Mouse (Mus musculus) stomach, embryonic 16.5 days (tissue): ENCODE measurements at regions not wholly inside any gene's neighbourhood (a gene's known extent, or its start where the extent isn't known, plus 50 kb on each side); places are given as distances from the start of the nearest gene placed in this dataset.

Source experiments
- ATAC-seq: fragments of 200-750 bp; cut with Nextera tagmentation; 2 replicates; pipeline ENCODE4 v1.8.0; 2017; ENCODE audit warnings: moderate number of reproducible peaks, moderate TSS enrichment; ENCODE audit not compliant: insufficient read depth, low FRiP score
- H3K27ac ChIP-seq: fragments of 300-500 bp; sonication (generic); 2 replicates; pipeline ENCODE4 v1.5.1; 2014; ENCODE audit warnings: low read length
- H3K27me3 ChIP-seq: fragments of 300-500 bp; sonication (generic); 2 replicates; pipeline ENCODE4 v1.6.1; 2014; ENCODE audit warnings: low read length, control low read depth, mixed read lengths; ENCODE audit not compliant: control insufficient read depth, insufficient read depth
- H3K36me3 ChIP-seq: fragments of 300-500 bp; sonication (generic); 2 replicates; pipeline ENCODE4 v1.6.1; 2014; ENCODE audit warnings: low read length; ENCODE audit not compliant: control insufficient read depth, insufficient read depth
- H3K4me1 ChIP-seq: fragments of 300-500 bp; sonication (generic); 2 replicates; pipeline ENCODE4 v1.6.1; 2014; ENCODE audit warnings: low read length, control low read depth, mixed read lengths; ENCODE audit not compliant: control insufficient read depth, insufficient read depth
- H3K4me2 ChIP-seq: fragments of 300-500 bp; sonication (generic); 2 replicates; pipeline ENCODE4 v1.6.1; 2014; ENCODE audit warnings: low read depth, low read length, mixed read lengths
- H3K4me3 ChIP-seq: fragments of 300-500 bp; sonication (generic); replicated peaks from 2 replicates; pipeline ENCODE4 v1.5.1; 2014; ENCODE audit warnings: mild to moderate bottlenecking, low read length
- H3K9ac ChIP-seq: fragments of 300-500 bp; sonication (generic); 2 replicates; pipeline ENCODE4 v1.6.1; 2014; ENCODE audit warnings: low read length
- H3K9me3 ChIP-seq: fragments of 300-500 bp; sonication (generic); replicated peaks from 2 replicates; pipeline ENCODE4 v1.6.1; 2016; ENCODE audit warnings: low read length, control low read depth; ENCODE audit not compliant: control insufficient read depth
- WGBS: fragments of 180-500 bp; shearing (Covaris S2); extraction: QIAGEN DNeasy Blood & Tissue Kit; methylation state at CpG from one replicate; pipeline ENCODE4 v1.1.7; 2014; 5-methylcytosine and 5-hydroxymethylcytosine counted together

DNA sequence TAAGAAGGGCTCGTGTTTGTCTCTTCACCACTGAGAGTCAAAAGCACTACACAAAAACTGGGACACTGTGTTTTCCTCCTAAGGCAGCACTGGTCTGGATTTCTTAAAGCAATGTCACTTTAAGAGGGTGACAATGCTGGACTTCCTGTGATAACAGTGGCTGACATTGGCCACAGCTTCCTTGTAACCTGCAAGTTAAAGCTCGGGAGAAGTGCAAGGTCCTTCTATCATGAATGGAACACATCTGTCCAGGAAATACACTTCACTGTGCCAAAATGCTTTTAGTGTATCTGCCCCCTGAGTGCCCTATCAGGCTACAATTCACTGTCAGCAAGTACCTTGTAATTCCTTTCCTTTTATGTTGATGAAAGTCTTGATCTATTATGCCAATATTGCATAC, 448.0 kb upstream of the Mef2c start:
- no peaks in the 10 kb centered on the region for H3K27me3 ChIP-seq
- no peak overlapping the region for H3K4me2 ChIP-seq
- no peak for ATAC-seq
- H3K4me1 ChIP-seq: no peaks in the 10 kb centered on the region
- H3K9ac ChIP-seq: no peak overlapping the region
- H3K36me3 ChIP-seq: no peaks in the 10 kb centered on the region
- H3K4me3 ChIP-seq: no peak overlapping the region
- 46% methylated on average over 2 of the region's 2 CpGs for WGBS
- no peaks in the 10 kb centered on the region for H3K9me3 ChIP-seq
- H3K27ac ChIP-seq: no peak overlapping the region

DNA sequence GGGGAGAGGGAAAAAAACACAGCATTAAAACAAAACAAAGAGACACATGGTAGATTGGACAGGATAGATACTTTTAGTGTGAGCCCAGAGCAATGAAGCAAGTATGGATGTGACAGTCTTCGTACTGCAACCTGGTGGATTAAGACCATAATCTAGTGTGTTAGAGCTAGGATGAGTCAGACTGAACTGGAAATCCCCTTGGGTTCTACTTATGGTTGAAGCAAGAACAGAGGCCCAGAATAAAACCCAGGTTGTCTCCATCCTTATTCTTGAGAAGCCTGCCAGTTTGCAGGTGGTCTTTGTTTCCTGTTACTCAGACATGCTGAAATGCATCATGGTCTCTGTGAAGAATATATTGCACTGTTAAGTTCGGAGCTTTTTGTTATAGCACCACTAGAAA, 447.4 kb upstream of the Mef2c start:
- Histone ChIP-seq H3K4me2 (no peak overlapping the region), H3K9ac (no peak overlapping the region), H3K27ac (no peak overlapping the region), H3K9me3 (no peaks in the 10 kb centered on the region), H3K27me3 (no peaks in the 10 kb centered on the region), H3K36me3 (no peaks in the 10 kb centered on the region), H3K4me1 (no peaks in the 10 kb centered on the region), H3K4me3 (no peak overlapping the region)
- ATAC-seq: no peak
- WGBS: 85% methylated on average over 2 of the region's 2 CpGs

DNA sequence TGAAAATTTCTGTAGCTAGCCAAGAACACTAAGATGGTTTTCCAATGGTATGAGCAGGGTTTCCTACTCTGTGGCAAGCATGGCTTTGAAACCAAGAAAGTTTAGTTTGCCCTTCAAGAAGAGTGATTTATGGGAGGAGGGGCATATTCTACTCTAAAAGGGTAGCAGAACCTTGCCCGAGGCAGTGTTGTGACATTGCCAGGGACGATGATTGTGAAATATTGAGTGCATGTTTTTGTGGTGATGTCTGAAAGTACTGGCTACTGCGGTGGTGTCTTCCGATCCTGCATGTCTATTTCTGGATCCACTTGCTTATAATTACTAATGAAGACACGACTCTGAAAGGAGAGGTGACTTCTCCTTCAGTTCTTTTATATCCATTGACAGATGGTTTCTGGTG, 439.1 kb upstream of the Mef2c start:
- H3K4me2 ChIP-seq: no peak overlapping the region
- no peak overlapping the region for H3K4me3 ChIP-seq
- no peak overlapping the region for H3K9ac ChIP-seq
- H3K4me1 ChIP-seq: no peaks in the 10 kb centered on the region
- H3K27me3 ChIP-seq: no peaks in the 10 kb centered on the region
- H3K27ac ChIP-seq: no peak overlapping the region
- no peaks in the 10 kb centered on the region for H3K36me3 ChIP-seq
- H3K9me3 ChIP-seq: no peaks in the 10 kb centered on the region
- WGBS: 53% methylated on average over 5 of the region's 5 CpGs
- no peak for ATAC-seq

- Histone ChIP-seq H3K27me3 (no peaks in the 10 kb centered on the region), H3K4me2 (no peak overlapping the region), H3K36me3 (no peaks in the 10 kb centered on the region), H3K9me3 (no peaks in the 10 kb centered on the region), H3K4me1 (no peaks in the 10 kb centered on the region), H3K27ac (no peak overlapping the region), H3K4me3 (no peak overlapping the region), H3K9ac (no peak overlapping the region)
- WGBS: 81% methylated on average over 3 of the region's 3 CpGs
- ATAC-seq: no peak
Observed at GRCm38 (mm10) chr13:83065201-83065600, 438.6 kb upstream of the Mef2c start.

DNA sequence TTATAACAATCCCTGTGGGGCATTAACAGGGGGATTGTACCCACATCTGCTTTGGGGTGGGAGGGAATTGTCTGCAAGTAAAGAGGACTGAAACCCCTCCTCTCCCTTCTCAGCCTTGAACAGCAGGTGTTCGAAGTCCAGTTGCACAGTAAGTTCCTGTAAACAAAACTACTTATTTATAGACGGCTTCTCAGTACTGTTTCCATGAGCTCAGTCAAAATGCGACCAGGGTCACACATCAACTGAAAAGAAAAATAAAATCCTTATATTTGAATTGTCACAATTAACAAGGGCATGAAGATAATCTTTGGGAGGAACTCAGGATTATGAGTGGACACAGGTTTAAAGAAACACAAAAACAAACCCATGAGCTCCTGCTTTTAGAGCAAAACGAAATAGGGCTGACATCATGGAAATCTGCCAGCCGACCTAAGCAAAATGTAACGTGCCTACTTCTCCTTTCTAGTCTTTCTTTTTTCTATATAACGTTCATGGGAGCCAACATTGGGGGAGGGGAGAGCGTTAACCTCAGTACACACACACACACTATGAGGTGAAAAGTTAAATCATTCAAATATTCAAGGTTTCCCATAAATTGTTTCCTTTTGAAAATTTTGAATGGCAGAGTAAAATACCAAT, 437.6 kb upstream of the Mef2c start:
- H3K4me2 ChIP-seq: no peak overlapping the region
- H3K4me3 ChIP-seq: no peak overlapping the region
- ATAC-seq: no peak
- H3K9ac ChIP-seq: no peak overlapping the region
- H3K36me3 ChIP-seq: no peaks in the 10 kb centered on the region
- H3K27ac ChIP-seq: no peak overlapping the region
- H3K9me3 ChIP-seq: no peaks in the 10 kb centered on the region
- no peaks in the 10 kb centered on the region for H3K27me3 ChIP-seq
- no peaks in the 10 kb centered on the region for H3K4me1 ChIP-seq
- WGBS: 46% methylated on average over 8 of the region's 8 CpGs

DNA sequence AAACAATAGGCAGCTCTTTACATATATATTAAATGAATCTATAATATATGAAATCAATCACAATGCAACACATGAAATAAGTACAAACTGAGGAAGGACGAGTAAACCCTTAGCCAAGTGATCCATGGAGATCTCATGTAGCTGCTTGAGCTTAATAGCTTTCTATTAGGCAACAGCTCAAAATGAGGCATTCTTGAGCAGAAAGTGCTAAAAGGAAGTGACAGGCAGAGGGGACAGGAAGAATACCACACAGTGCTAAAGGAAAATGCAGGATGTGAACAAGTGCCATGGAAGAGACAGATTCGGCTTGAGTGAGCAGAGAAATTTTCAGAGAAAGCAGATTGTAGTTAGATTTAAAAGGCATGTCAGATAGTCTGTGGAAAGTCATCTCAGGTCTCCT, 436.3 kb upstream of the Mef2c start:
- ATAC-seq: no peak
- Histone ChIP-seq H3K4me2 (no peak overlapping the region), H3K9ac (no peak overlapping the region), H3K36me3 (no peaks in the 10 kb centered on the region), H3K4me3 (no peak overlapping the region), H3K27me3 (no peaks in the 10 kb centered on the region), H3K9me3 (no peaks in the 10 kb centered on the region), H3K4me1 (no peaks in the 10 kb centered on the region), H3K27ac (no peak overlapping the region)
- WGBS: 64% methylated on average over 2 of the region's 2 CpGs

GRCm38 (mm10) chr13:83068588-83068987, 435.2 kb upstream of the Mef2c start:
- 82% methylated on average over 1 of the region's 1 CpGs for WGBS
- Histone ChIP-seq H3K27me3 (no peaks in the 10 kb centered on the region), H3K4me1 (no peaks in the 10 kb centered on the region)

DNA sequence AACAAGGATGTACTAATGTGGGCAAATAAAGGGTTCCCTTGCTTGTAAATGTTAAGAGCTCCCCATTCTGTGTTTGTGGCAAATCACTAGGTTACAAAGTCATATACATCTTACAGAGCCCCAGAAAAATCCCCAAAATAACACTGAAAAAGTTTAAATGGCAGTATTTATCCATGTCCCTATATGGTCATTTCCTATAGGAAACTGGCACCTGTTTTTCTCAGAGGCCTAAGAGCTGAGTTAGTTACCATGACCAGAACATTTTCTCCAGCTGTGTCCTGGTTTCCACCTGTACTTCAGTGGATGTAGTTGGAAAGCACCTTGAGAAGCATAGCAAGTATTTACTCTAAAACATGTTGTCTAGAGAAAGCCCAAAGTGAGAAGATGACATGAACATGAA, 434.5 kb upstream of the Mef2c start:
- Histone ChIP-seq H3K9ac (no peak overlapping the region), H3K4me2 (no peak overlapping the region), H3K36me3 (no peaks in the 10 kb centered on the region), H3K27me3 (no peaks in the 10 kb centered on the region), H3K4me3 (no peak overlapping the region), H3K4me1 (no peaks in the 10 kb centered on the region), H3K9me3 (no peaks in the 10 kb centered on the region), H3K27ac (no peak overlapping the region)
- no peak for ATAC-seq

More at GRCm38 (mm10) chr13:83068588-83068987, 435.2 kb upstream of the Mef2c start:
- H3K9me3 ChIP-seq: no peaks in the 10 kb centered on the region
- ATAC-seq: no peak
- no peaks in the 10 kb centered on the region for H3K36me3 ChIP-seq
- no peak overlapping the region for H3K4me2 ChIP-seq
- no peak overlapping the region for H3K4me3 ChIP-seq
- no peak overlapping the region for H3K9ac ChIP-seq
- no peak overlapping the region for H3K27ac ChIP-seq

GRCm38 (mm10) chr13:83072073-83072472, 431.8 kb upstream of the Mef2c start:
- H3K36me3 ChIP-seq: no peaks in the 10 kb centered on the region
- H3K4me3 ChIP-seq: no peak overlapping the region
- no peaks in the 10 kb centered on the region for H3K27me3 ChIP-seq
- no peak for ATAC-seq
- WGBS: 55% methylated on average over 3 of the region's 3 CpGs
- H3K4me1 ChIP-seq: no peaks in the 10 kb centered on the region
- no peak overlapping the region for H3K9ac ChIP-seq
- H3K27ac ChIP-seq: no peak overlapping the region
- no peak overlapping the region for H3K4me2 ChIP-seq
- H3K9me3 ChIP-seq: no peaks in the 10 kb centered on the region
